16 mouse cellular contexts compared by ENCODE assay signal in the genomic region with DNA sequence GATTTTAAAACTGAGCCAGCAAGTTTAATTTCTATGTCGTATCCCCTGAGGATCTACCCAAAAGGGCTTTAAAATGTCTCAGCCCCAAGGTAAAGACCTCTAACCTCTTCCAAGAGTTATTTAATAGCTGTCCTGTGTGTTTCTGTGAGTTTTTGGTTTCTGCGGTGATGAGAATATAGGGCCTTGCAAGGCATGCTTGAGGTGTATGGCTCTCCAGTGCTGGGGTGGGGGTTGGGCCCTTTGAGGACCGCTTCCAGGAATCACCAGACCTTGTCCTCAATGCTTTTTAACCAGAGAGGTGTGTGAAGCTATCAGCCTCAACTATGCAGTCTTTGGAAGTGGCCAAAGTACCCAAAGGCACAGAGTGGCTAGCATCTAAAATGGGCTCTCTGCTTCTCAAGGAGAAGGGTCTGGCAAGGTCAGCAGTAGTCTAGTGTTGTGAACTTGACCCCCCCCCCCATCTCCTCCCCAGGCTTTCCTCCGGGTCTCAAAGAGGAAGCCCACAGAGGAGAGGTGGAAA. TPM values are rescaled to one million over a fixed set of nuclear protein-coding genes. Genes with fewer than 3 reads are reported as not detected.
A peak's percentile ranks its signal among the peaks of the same experiment; 100 is the strongest.
DNase-seq lines count a peak whose midpoint lies in the region; ATAC-seq lines count a peak whose summit lies in the region.
"Had no signal": no experiment of that assay in that cellular context is flagged by ENCODE, and none has a peak within 500 bp of the region (broad histone marks: within the 10 kb centered on the region; RNA-seq: fewer than 3 reads in every experiment).

No protein-coding gene starts in this region.

- H3K9me3 ChIP-seq in kidney, embryonic 16.5 days (ENCODE audit: low read length) = no peaks in the 10 kb centered on the region
- no peaks in the 10 kb centered on the region for H3K9me3 ChIP-seq in kidney, embryonic 14.5 days (ENCODE audit: control insufficient read depth, low read length)
- H3K9me3 ChIP-seq in forebrain, embryonic 13.5 days (replicated peaks) = no peaks in the 10 kb centered on the region
- H3K9me3 ChIP-seq in hindbrain, embryonic 16.5 days (ENCODE audit: control insufficient read depth, low read length) = no peaks in the 10 kb centered on the region
- no peaks in the 10 kb centered on the region for H3K9me3 ChIP-seq in neural tube, embryonic 12.5 days
- H3K9me3 ChIP-seq: heart, embryonic 10.5 days; liver, embryonic 13.5 days had no signal

- H3K4me3 ChIP-seq in kidney, embryonic 16.5 days (ENCODE audit: low read length) = no peak overlapping the region
- H3K4me3 ChIP-seq in kidney, embryonic 14.5 days (ENCODE audit: low read length) = no peak overlapping the region
- peak overlapping the region; percentile 64 for H3K4me3 ChIP-seq in forebrain, embryonic 13.5 days
- no peak overlapping the region for H3K4me3 ChIP-seq in hindbrain, embryonic 16.5 days (ENCODE audit: low read length)
- H3K4me3 ChIP-seq in neural tube, embryonic 12.5 days = 0 out of 2 replicates have a peak overlapping the region, but pooled peaks have one; percentile 13
- H3K4me3 ChIP-seq: gastrocnemius, adult 2 months; heart, embryonic 10.5 days; left cerebral cortex, adult 2 months; liver, embryonic 13.5 days had no signal

- H3K4me1 ChIP-seq in kidney, embryonic 16.5 days (ENCODE audit: insufficient read depth, low read length) = peaks cover 5% of the 10 kb centered on the region; the same call in 1 of the 2 replicates
- H3K4me1 ChIP-seq in kidney, embryonic 14.5 days (ENCODE audit: control insufficient read depth, insufficient read depth, low read length) = no peaks in the 10 kb centered on the region; the same call in 1 of the 2 replicates
- peaks cover 86% of the 10 kb centered on the region for H3K4me1 ChIP-seq in forebrain, embryonic 13.5 days
- H3K4me1 ChIP-seq in hindbrain, embryonic 16.5 days (ENCODE audit: control insufficient read depth, insufficient read depth, low read depth, low read length) = peaks cover 25% of the 10 kb centered on the region
- H3K4me1 ChIP-seq in neural tube, embryonic 12.5 days = peaks cover 73% of the 10 kb centered on the region
- H3K4me1 ChIP-seq: liver, embryonic 13.5 days had no signal

- 8% methylated on average over 4 of the region's 4 CpGs for WGBS in kidney, embryonic 16.5 days
- 2% methylated on average over 4 of the region's 4 CpGs for WGBS in kidney, embryonic 14.5 days
- WGBS in forebrain, embryonic 13.5 days = 10% methylated on average over 4 of the region's 4 CpGs
- 14% methylated on average over 4 of the region's 4 CpGs for WGBS in hindbrain, embryonic 16.5 days
- WGBS in neural tube, embryonic 12.5 days = 5% methylated on average over 4 of the region's 4 CpGs

- H3K9ac ChIP-seq in kidney, embryonic 16.5 days (replicated peaks; ENCODE audit: low read length) = no peak overlapping the region
- no peak overlapping the region for H3K9ac ChIP-seq in kidney, embryonic 14.5 days (ENCODE audit: low read depth, low read length)
- peak overlapping the region; percentile 96 for H3K9ac ChIP-seq in forebrain, embryonic 13.5 days
- no peak overlapping the region; the same call in 1 of the 2 replicates for H3K9ac ChIP-seq in hindbrain, embryonic 16.5 days (ENCODE audit: low read depth, low read length)
- H3K9ac ChIP-seq in neural tube, embryonic 12.5 days = no peak overlapping the region
- H3K9ac ChIP-seq: liver, embryonic 13.5 days had no signal

- peak overlapping the region; percentile 46; the same call in 1 of the 2 replicates for H3K27ac ChIP-seq in kidney, embryonic 16.5 days (ENCODE audit: low read length)
- H3K27ac ChIP-seq in kidney, embryonic 14.5 days (ENCODE audit: low read depth, low read length) = no peak overlapping the region
- H3K27ac ChIP-seq in forebrain, embryonic 13.5 days = peak overlapping the region; percentile 95
- 0 out of 2 replicates have a peak overlapping the region, but pooled peaks have one; percentile 29 for H3K27ac ChIP-seq in hindbrain, embryonic 16.5 days (ENCODE audit: low read depth, low read length)
- H3K27ac ChIP-seq in neural tube, embryonic 12.5 days = no peak overlapping the region
- H3K27ac ChIP-seq: gastrocnemius, adult 2 months; heart, embryonic 10.5 days; left cerebral cortex, adult 2 months; liver, embryonic 13.5 days had no signal

- ATAC-seq in kidney, embryonic 16.5 days (ENCODE audit: low FRiP score, low TSS enrichment) = no peak
- no peak; the same call in 1 of the 2 replicates for ATAC-seq in kidney, embryonic 14.5 days (ENCODE audit: low FRiP score, low TSS enrichment)
- ATAC-seq in forebrain, embryonic 13.5 days = no peak
- no peak for ATAC-seq in hindbrain, embryonic 16.5 days
- no peak for ATAC-seq in neural tube, embryonic 12.5 days (ENCODE audit: low FRiP score, low read depth)
- ATAC-seq: activated CD4-positive, CD25-positive, alpha-beta regulatory T cell, adult 4 months had no signal

- no peak for DNase-seq in adrenal gland, adult 18-20 months (ENCODE audit: low spot score in 2 of 2)
- no peak for DNase-seq in thymus, postnatal 36 days
- DNase-seq: cerebellum, adult 9-11 months; gastrocnemius, adult 2 months; heart, postnatal 4 days; liver, embryonic 13.5 days; thymus, postnatal 4 days had no signal

- H3K27me3 ChIP-seq in kidney, embryonic 16.5 days (ENCODE audit: insufficient read depth, low read length) = peaks cover 89% of the 10 kb centered on the region
- peaks cover 88% of the 10 kb centered on the region for H3K27me3 ChIP-seq in kidney, embryonic 14.5 days (ENCODE audit: control insufficient read depth, insufficient read depth, low read length)
- H3K27me3 ChIP-seq in forebrain, embryonic 13.5 days = 0 out of 2 replicates have a peak, but pooled peaks cover 10% of the 10 kb centered on the region
- H3K27me3 ChIP-seq in hindbrain, embryonic 16.5 days (replicated peaks; ENCODE audit: control insufficient read depth, insufficient read depth, low read length) = peaks cover 4% of the 10 kb centered on the region
- H3K27me3 ChIP-seq in neural tube, embryonic 12.5 days (replicated peaks) = peaks cover 30% of the 10 kb centered on the region

- no peak overlapping the region for H3K4me2 ChIP-seq in kidney, embryonic 16.5 days (replicated peaks; ENCODE audit: low read depth, low read length)
- H3K4me2 ChIP-seq in kidney, embryonic 14.5 days (replicated peaks; ENCODE audit: low read depth, low read length) = no peak overlapping the region
- peak overlapping the region; percentile 86 for H3K4me2 ChIP-seq in forebrain, embryonic 13.5 days
- peak overlapping the region; percentile 8; the same call in 1 of the 2 replicates for H3K4me2 ChIP-seq in hindbrain, embryonic 16.5 days (ENCODE audit: low read length)
- H3K4me2 ChIP-seq in neural tube, embryonic 12.5 days (replicated peaks) = peak overlapping the region; percentile 72
- H3K4me2 ChIP-seq: liver, embryonic 13.5 days had no signal

- H3K36me3 ChIP-seq in kidney, embryonic 16.5 days (ENCODE audit: insufficient read depth, low read length) = no peaks in the 10 kb centered on the region
- no peaks in the 10 kb centered on the region for H3K36me3 ChIP-seq in kidney, embryonic 14.5 days (ENCODE audit: control insufficient read depth, insufficient read depth, low read length)
- H3K36me3 ChIP-seq in forebrain, embryonic 13.5 days (ENCODE audit: poor library complexity, severe bottlenecking) = peaks cover 6% of the 10 kb centered on the region; the same call in 1 of the 2 replicates
- no peaks in the 10 kb centered on the region for H3K36me3 ChIP-seq in hindbrain, embryonic 16.5 days (ENCODE audit: control insufficient read depth, insufficient read depth, low read length)
- no peaks in the 10 kb centered on the region for H3K36me3 ChIP-seq in neural tube, embryonic 12.5 days
- H3K36me3 ChIP-seq: heart, embryonic 10.5 days; liver, embryonic 13.5 days had no signal

RNA-seq across cellular contexts. Expression of gene Pou3f3, which starts 12.1 kb away (rescaled TPM):
- polyA plus RNA-seq in kidney, embryonic 16.5 days (2015; fragmentation: Nextera tagmentation; extraction: Ambion mirVana) = 7.6 and 8.4 TPM in 2 replicates
- 8.5 and 8.8 TPM in 2 replicates for polyA plus RNA-seq in kidney, embryonic 14.5 days (2014; fragmentation: Nextera tagmentation; extraction: Ambion mirVana)
- 37.1 and 44.2 TPM in 2 replicates for polyA plus RNA-seq in forebrain, embryonic 13.5 days (2015; fragmentation: Nextera tagmentation; extraction: Ambion mirVana)
- 8.4 and 9.5 TPM in 2 replicates for polyA plus RNA-seq in hindbrain, embryonic 16.5 days (2015; fragmentation: Nextera tagmentation; extraction: Ambion mirVana)
- polyA plus RNA-seq in neural tube, embryonic 12.5 days (2016; fragmentation: Nextera tagmentation; extraction: Ambion mirVana) = 17.2 and 17.8 TPM in 2 replicates
- total RNA-seq in adrenal gland, adult 18-20 months (2021) = not detected
- total RNA-seq: gastrocnemius, adult 2 months had no signal
- polyA plus RNA-seq: stomach, embryonic 16.5 days had no signal

Comparison
In these comparisons a context has a peak if more than half of its experiments do, and no peak if none do; other contexts are left out.
1. H3K27ac ChIP-seq: peak in kidney, embryonic 16.5 days (single experiment), forebrain, embryonic 13.5 days (single experiment) and hindbrain, embryonic 16.5 days (single experiment); none in kidney, embryonic 14.5 days (single experiment) and neural tube, embryonic 12.5 days (single experiment).
2. H3K4me2 ChIP-seq: peak in forebrain, embryonic 13.5 days (single experiment), hindbrain, embryonic 16.5 days (single experiment) and neural tube, embryonic 12.5 days (single experiment); none in kidney, embryonic 16.5 days (single experiment) and kidney, embryonic 14.5 days (single experiment).
3. H3K4me3 ChIP-seq: peak in forebrain, embryonic 13.5 days (single experiment) and neural tube, embryonic 12.5 days (single experiment); none in kidney, embryonic 16.5 days (single experiment), kidney, embryonic 14.5 days (single experiment) and hindbrain, embryonic 16.5 days (single experiment).